Mouse (Mus musculus): ENCODE results near the gene Ceacam19. TPM values are rescaled to one million over a fixed set of nuclear protein-coding genes. Genes with fewer than 3 reads are reported as not detected.

Ceacam19 gene
- polyA plus RNA-seq, 1 experiment from 2014 or later = not detected

GRCm38 (mm10) chr7:19871943-19872601 is 15.7 kb downstream of the Ceacam19 start:
- no peak overlapping the region for H3K27ac ChIP-seq (replicated peaks)
- H3K4me2 ChIP-seq (replicated peaks) = no peak overlapping the region
- WGBS = 46% methylated on average over 5 of the region's 5 CpGs
- H3K9ac ChIP-seq (replicated peaks) = no peak overlapping the region
- no peaks in the 10 kb centered on the region for H3K4me1 ChIP-seq
- no peaks in the 10 kb centered on the region for H3K36me3 ChIP-seq
- no peak overlapping the region for H3K4me3 ChIP-seq
- H3K27me3 ChIP-seq = no peaks in the 10 kb centered on the region
- no peak for ATAC-seq (replicated peaks)
- H3K9me3 ChIP-seq = no peaks in the 10 kb centered on the region

- no peak overlapping the region for H3K9ac ChIP-seq (replicated peaks)
- no peak overlapping the region for H3K27ac ChIP-seq (replicated peaks)
- no peaks in the 10 kb centered on the region for H3K36me3 ChIP-seq
- H3K4me2 ChIP-seq (replicated peaks) = no peak overlapping the region
- no peaks in the 10 kb centered on the region for H3K9me3 ChIP-seq
- H3K4me1 ChIP-seq = no peaks in the 10 kb centered on the region
- H3K4me3 ChIP-seq = no peak overlapping the region
- WGBS = 74% methylated on average over 10 of the region's 10 CpGs
- H3K27me3 ChIP-seq = no peaks in the 10 kb centered on the region
- ATAC-seq (replicated peaks) = no peak
Observed at GRCm38 (mm10) chr7:19871137-19871621, 16.6 kb downstream of the Ceacam19 start.

- 91% methylated on average over 16 of the region's 16 CpGs for WGBS
- Histone ChIP-seq H3K36me3 (no peaks in the 10 kb centered on the region), H3K27me3 (no peaks in the 10 kb centered on the region), H3K9me3 (no peaks in the 10 kb centered on the region), H3K4me1 (no peaks in the 10 kb centered on the region), H3K4me2 (replicated peaks) (no peak overlapping the region), H3K9ac (replicated peaks) (no peak overlapping the region), H3K27ac (replicated peaks) (no peak overlapping the region), H3K4me3 (no peak overlapping the region)
- no peak for ATAC-seq (replicated peaks)
Observed at GRCm38 (mm10) chr7:19867751-19868399, 19.9 kb downstream of the Ceacam19 start.

GRCm38 (mm10) chr7:19866490-19866889 is 21.3 kb downstream of the Ceacam19 start:
- Histone ChIP-seq H3K4me3 (no peak overlapping the region), H3K27ac (replicated peaks) (no peak overlapping the region), H3K4me2 (replicated peaks) (no peak overlapping the region), H3K9me3 (no peaks in the 10 kb centered on the region), H3K36me3 (no peaks in the 10 kb centered on the region), H3K4me1 (no peaks in the 10 kb centered on the region), H3K9ac (replicated peaks) (no peak overlapping the region), H3K27me3 (no peaks in the 10 kb centered on the region)
- 94% methylated on average over 6 of the region's 6 CpGs for WGBS
- ATAC-seq (replicated peaks) = no peak

- Histone ChIP-seq H3K36me3 (no peaks in the 10 kb centered on the region), H3K4me3 (no peak overlapping the region), H3K9me3 (no peaks in the 10 kb centered on the region), H3K27me3 (no peaks in the 10 kb centered on the region), H3K27ac (replicated peaks) (no peak overlapping the region), H3K4me1 (no peaks in the 10 kb centered on the region), H3K4me2 (replicated peaks) (no peak overlapping the region), H3K9ac (replicated peaks) (no peak overlapping the region)
- no peak for ATAC-seq (replicated peaks)
- WGBS = 84% methylated on average over 8 of the region's 8 CpGs
Observed at GRCm38 (mm10) chr7:19865246-19866036, 22.3 kb downstream of the Ceacam19 start.

- H3K27ac ChIP-seq (replicated peaks) = no peak overlapping the region
- ATAC-seq (replicated peaks) = no peak
- H3K9ac ChIP-seq (replicated peaks) = no peak overlapping the region
- H3K4me1 ChIP-seq = no peaks in the 10 kb centered on the region
- no peaks in the 10 kb centered on the region for H3K27me3 ChIP-seq
- H3K36me3 ChIP-seq = no peaks in the 10 kb centered on the region
- no peak overlapping the region for H3K4me2 ChIP-seq (replicated peaks)
- 19% methylated on average over 2 of the region's 2 CpGs for WGBS
- H3K4me3 ChIP-seq = no peak overlapping the region
- H3K9me3 ChIP-seq = no peaks in the 10 kb centered on the region
Observed at GRCm38 (mm10) chr7:19864241-19864640, 23.5 kb downstream of the Ceacam19 start.

- ATAC-seq (replicated peaks) = no peak
- no peak within 1 kb of the TSS for H3K4me3 ChIP-seq
- no peak within 1 kb of the TSS for H3K27ac ChIP-seq (replicated peaks)
- H3K9me3 ChIP-seq = no peaks in the 10 kb centered on the region
- WGBS = 82% methylated on average over 9 of the region's 9 CpGs
- no peaks in the 10 kb centered on the region for H3K4me1 ChIP-seq
- no peak within 1 kb of the TSS for H3K9ac ChIP-seq (replicated peaks)
- no peaks in the 10 kb centered on the region for H3K36me3 ChIP-seq
- no peak within 1 kb of the TSS for H3K4me2 ChIP-seq (replicated peaks)
- H3K27me3 ChIP-seq = no peaks in the 10 kb centered on the region
Observed at GRCm38 (mm10) chr7:19861199-19861598, 26.6 kb downstream of the Ceacam19 start, which contains the start of gene Ceacam16. Ceacam16 (minus strand) TSS chr7:19861299.

GRCm38 (mm10) chr7:19859740-19860139 is 28.0 kb downstream of the Ceacam19 start:
- no peak for ATAC-seq (replicated peaks)

GRCm38 (mm10) chr7:19856283-19856682 is 31.5 kb downstream of the Ceacam19 start:
- Histone ChIP-seq H3K27ac (replicated peaks) (no peak overlapping the region), H3K9me3 (no peaks in the 10 kb centered on the region), H3K4me3 (no peak overlapping the region), H3K9ac (replicated peaks) (no peak overlapping the region), H3K4me2 (replicated peaks) (no peak overlapping the region), H3K36me3 (no peaks in the 10 kb centered on the region), H3K27me3 (no peaks in the 10 kb centered on the region; the same call in 1 of the 2 replicates), H3K4me1 (peaks cover 8% of the 10 kb centered on the region; the same call in 1 of the 2 replicates)
- no peak for ATAC-seq (replicated peaks)
- WGBS = 93% methylated on average over 6 of the region's 6 CpGs

More at GRCm38 (mm10) chr7:19859740-19860139, 28.0 kb downstream of the Ceacam19 start:
- Histone ChIP-seq H3K27ac (replicated peaks) (no peak overlapping the region), H3K4me1 (no peaks in the 10 kb centered on the region), H3K27me3 (no peaks in the 10 kb centered on the region), H3K4me3 (no peak overlapping the region), H3K4me2 (replicated peaks) (no peak overlapping the region), H3K9me3 (no peaks in the 10 kb centered on the region), H3K36me3 (no peaks in the 10 kb centered on the region), H3K9ac (replicated peaks) (no peak overlapping the region)
- 73% methylated on average over 10 of the region's 10 CpGs for WGBS

GRCm38 (mm10) chr7:19855663-19856062 is 32.1 kb downstream of the Ceacam19 start:
- ATAC-seq (replicated peaks) = no peak
- no peak overlapping the region for H3K9ac ChIP-seq (replicated peaks)
- no peaks in the 10 kb centered on the region for H3K9me3 ChIP-seq
- no peaks in the 10 kb centered on the region for H3K36me3 ChIP-seq
- H3K4me1 ChIP-seq = peaks cover 8% of the 10 kb centered on the region; the same call in 1 of the 2 replicates
- no peak overlapping the region for H3K27ac ChIP-seq (replicated peaks)
- no peak overlapping the region for H3K4me2 ChIP-seq (replicated peaks)
- no peaks in the 10 kb centered on the region; the same call in 1 of the 2 replicates for H3K27me3 ChIP-seq
- WGBS = 84% methylated on average over 5 of the region's 5 CpGs
- H3K4me3 ChIP-seq = no peak overlapping the region

- no peak overlapping the region for H3K4me2 ChIP-seq (replicated peaks)
- ATAC-seq (replicated peaks) = no peak
- H3K9ac ChIP-seq (replicated peaks) = no peak overlapping the region
- H3K27ac ChIP-seq (replicated peaks) = no peak overlapping the region
- WGBS = 92% methylated on average over 20 of the region's 20 CpGs
- H3K9me3 ChIP-seq = no peaks in the 10 kb centered on the region
- no peak overlapping the region for H3K4me3 ChIP-seq
- no peaks in the 10 kb centered on the region for H3K36me3 ChIP-seq
- no peaks in the 10 kb centered on the region; the same call in 1 of the 2 replicates for H3K27me3 ChIP-seq
- peaks cover 8% of the 10 kb centered on the region; the same call in 1 of the 2 replicates for H3K4me1 ChIP-seq
Observed at GRCm38 (mm10) chr7:19853526-19853925, 34.2 kb downstream of the Ceacam19 start.

Data from forebrain, embryonic 15.5 days (tissue).